Mouse (Mus musculus) brain, embryonic 14.5 days (tissue): ENCODE measurements at regions not wholly inside any gene's neighbourhood (a gene's known extent, or its start where the extent isn't known, plus 50 kb on each side); places are given as distances from the start of the nearest gene placed in this dataset.

Experiments used
- CTCF ChIP-seq: fragments of 200-500 bp; IDR thresholded peaks from 2 replicates; pipeline ENCODE4 v1.5.1; 2012; ENCODE audit warnings: inconsistent platforms, mild to moderate bottlenecking, moderate library complexity, borderline replicate concordance; ENCODE audit not compliant: insufficient read depth, insufficient read length; ENCODE audit errors: extremely low read depth
- POLR2A ChIP-seq: fragments of 200-500 bp; IDR thresholded peaks from 2 replicates; pipeline ENCODE4 v1.6.1; 2012; ENCODE audit warnings: mild to moderate bottlenecking, inconsistent platforms, borderline replicate concordance; ENCODE audit not compliant: poor library complexity, insufficient read depth, insufficient read length, severe bottlenecking; ENCODE audit errors: extremely low read depth

DNA sequence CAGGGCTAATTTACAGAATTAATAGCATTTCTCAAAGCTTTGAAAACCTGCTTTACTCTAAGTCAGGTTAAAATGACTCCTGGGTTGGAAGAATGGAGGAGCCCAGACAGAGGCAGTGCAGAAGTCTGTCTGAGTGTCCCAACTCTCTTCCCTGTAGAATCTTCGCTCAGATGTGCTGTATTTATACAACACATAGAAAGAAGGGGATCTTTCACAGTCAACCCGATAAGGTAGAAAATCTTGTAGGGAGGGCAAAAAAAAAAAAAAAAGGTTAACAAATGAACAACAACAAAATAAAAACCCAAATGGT, 134.8 kb upstream of the Ralgapa2 start:
- TF ChIP-seq CTCF, result no peak
- no peak for TF ChIP-seq POLR2A
